Mouse (Mus musculus): Measurements from ENCODE around the gene Clpx. TPM values are rescaled to one million over a fixed set of nuclear protein-coding genes. Genes with fewer than 3 reads are reported as not detected.
A peak's percentile ranks its signal among the peaks of the same experiment; 100 is the strongest.

The Clpx gene
- polyA plus RNA-seq, 1 experiment from 2014 or later = 31.5 TPM

DNA sequence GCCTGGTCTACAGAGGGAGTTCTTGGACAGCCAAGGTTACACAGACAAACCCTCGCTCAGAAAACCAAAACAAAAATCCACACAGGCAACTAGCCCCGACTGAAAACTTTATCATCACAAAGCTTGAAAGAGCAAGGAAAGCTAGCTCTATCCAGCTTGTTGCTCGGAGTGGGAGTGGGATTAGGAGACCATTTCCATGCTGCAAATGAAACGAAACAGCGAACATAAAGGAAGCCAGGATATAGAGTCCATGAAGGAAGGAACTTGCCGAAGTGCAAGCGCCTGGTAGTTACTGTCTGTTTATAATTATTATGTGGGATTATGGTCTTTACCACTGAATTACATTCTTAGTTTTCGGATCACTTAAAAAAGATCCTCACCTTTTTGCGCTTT, 484 bp upstream of the Clpx start:
- Histone ChIP-seq H3K27ac (peak overlapping the region; percentile 83), H3K27me3 (no peaks in the 10 kb centered on the region), H3K4me1 (replicated peaks) (peaks cover 34% of the 10 kb centered on the region), H3K9ac (peak overlapping the region; percentile 80), H3K36me3 (peaks cover 10% of the 10 kb centered on the region), H3K4me2 (peak overlapping the region; percentile 78), H3K4me3 (replicated peaks) (peak overlapping the region; percentile 94), H3K9me3 (replicated peaks) (no peaks in the 10 kb centered on the region)
- ATAC-seq (ENCODE audit: low read depth) (no peak), DNase-seq (no peak)
- 1% methylated on average over 9 of the region's 9 CpGs for WGBS (ENCODE audit: insufficient replicate concordance)

DNA sequence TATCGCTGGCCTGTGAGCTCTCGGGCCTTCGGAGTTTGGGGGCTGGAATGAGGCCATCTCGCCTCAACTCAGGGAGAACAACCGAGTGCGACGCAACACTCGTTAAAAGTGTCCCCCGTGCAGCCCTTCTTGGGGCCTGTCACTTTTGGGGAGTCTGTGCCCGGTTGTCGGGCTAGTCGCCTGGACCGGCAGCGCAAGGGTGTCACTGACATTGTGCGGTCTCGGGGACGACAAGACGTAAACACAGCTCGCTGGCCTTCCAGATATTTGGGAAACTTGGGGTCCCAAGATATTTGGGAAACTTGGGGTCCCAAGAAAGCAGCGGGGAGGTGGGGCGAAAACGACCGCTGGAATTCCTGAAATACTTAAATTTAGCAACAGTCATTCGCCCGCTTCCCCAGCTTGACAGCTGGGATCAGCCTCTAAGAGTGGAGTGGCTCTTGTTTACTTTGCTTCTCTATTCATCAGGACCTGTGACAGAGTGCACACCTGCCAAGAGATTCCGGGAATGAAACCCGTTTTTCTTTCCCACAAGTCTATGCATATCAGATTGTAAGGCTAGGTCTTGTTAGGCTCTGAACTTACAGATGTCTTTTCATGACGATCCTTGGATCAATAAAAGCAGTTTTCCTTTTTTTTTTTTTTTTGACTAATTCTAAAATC, 787 bp downstream of the Clpx start:
- Histone ChIP-seq H3K4me1 (replicated peaks) (peaks cover 34% of the 10 kb centered on the region), H3K27ac (peak overlapping the region; percentile 88), H3K4me3 (replicated peaks) (peak overlapping the region; percentile 94), H3K9ac (peak overlapping the region; percentile 98), H3K27me3 (no peaks in the 10 kb centered on the region), H3K9me3 (replicated peaks) (no peaks in the 10 kb centered on the region), H3K36me3 (peaks cover 13% of the 10 kb centered on the region), H3K4me2 (peak overlapping the region; percentile 88)
- ATAC-seq (ENCODE audit: low read depth) (peak; percentile 10; the same call in 1 of the 2 replicates), DNase-seq (no peak)
- 3% methylated on average over 28 of the region's 28 CpGs for WGBS (ENCODE audit: insufficient replicate concordance)

DNA sequence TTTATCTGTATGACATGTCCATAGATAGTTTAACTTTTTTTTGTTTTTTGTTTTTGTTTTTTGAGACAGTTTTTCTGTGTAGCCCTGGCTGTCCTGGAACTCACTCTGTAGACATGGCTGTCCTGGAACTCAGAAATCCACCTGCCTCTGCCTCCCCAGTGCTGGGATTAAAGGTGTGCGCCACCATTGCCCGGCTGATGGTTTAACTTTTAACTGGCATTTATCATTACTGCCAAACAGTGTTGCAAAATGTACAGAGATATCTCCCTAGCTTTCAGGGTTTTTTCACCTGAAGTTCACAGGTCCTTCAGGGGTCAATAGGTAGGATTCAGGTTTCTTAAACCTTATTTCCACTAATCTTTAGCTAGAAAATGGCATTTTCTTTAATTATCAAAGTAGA, 3.0 kb downstream of the Clpx start:
- Histone ChIP-seq H3K27me3 (no peaks in the 10 kb centered on the region), H3K36me3 (peaks cover 31% of the 10 kb centered on the region), H3K4me1 (replicated peaks) (peaks cover 32% of the 10 kb centered on the region), H3K4me2 (no peak overlapping the region), H3K27ac (no peak overlapping the region), H3K4me3 (replicated peaks) (no peak overlapping the region), H3K9ac (no peak overlapping the region), H3K9me3 (replicated peaks) (no peaks in the 10 kb centered on the region)
- ATAC-seq (ENCODE audit: low read depth) (no peak), DNase-seq (no peak)
- WGBS (ENCODE audit: insufficient replicate concordance) = 91% methylated on average over 2 of the region's 2 CpGs

DNA sequence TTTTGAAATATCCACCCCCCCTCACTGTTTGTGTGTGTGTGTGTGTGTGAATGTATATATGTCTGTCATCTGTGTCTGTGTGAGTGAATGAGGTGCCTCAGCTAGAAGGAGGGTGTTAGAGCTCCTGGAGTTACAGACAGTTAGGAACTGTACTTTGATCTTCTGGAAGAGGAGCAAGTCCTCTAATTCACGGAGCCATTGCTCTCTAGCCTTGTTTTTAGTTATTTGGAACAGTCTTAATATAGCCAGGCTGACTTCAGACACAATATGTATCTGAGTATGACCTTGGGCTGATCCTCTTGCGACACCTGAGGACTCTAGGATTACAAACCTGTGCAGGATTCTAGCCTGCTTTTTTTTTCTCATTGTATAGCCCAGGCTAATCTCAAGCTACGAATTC, 4.7 kb downstream of the Clpx start:
- DNase-seq (no peak), ATAC-seq (ENCODE audit: low read depth) (no peak)
- no peaks in the 10 kb centered on the region for H3K27me3 ChIP-seq
- no peaks in the 10 kb centered on the region for H3K9me3 ChIP-seq (replicated peaks)
- peaks cover 21% of the 10 kb centered on the region for H3K4me1 ChIP-seq (replicated peaks)
- H3K4me2 ChIP-seq = no peak overlapping the region
- no peak overlapping the region for H3K4me3 ChIP-seq (replicated peaks)
- H3K27ac ChIP-seq = no peak overlapping the region
- WGBS (ENCODE audit: insufficient replicate concordance) = 77% methylated on average over 3 of the region's 3 CpGs
- H3K36me3 ChIP-seq = peaks cover 48% of the 10 kb centered on the region
- no peak overlapping the region for H3K9ac ChIP-seq

DNA sequence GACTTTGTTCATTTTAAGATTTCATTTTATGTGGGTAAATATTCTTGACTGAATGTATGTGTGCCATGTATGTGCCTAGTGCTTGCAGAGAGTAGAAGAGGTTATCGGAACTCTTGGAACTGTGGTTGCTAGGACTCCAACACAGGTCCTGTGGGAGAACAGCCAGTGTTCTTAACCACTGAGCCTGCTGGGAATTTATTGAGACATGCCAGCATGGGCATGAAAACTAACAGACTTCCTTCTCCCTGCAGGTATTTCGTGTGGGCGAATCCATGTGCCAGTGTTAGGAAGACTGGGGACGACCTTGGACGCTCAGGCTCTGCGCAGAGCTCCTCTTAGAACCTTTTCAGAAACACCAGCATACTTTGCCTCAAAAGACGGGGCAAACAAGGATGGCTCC, 5.6 kb downstream of the Clpx start:
- Histone ChIP-seq H3K4me3 (replicated peaks) (no peak overlapping the region), H3K9ac (no peak overlapping the region), H3K36me3 (peaks cover 54% of the 10 kb centered on the region), H3K27ac (no peak overlapping the region), H3K4me2 (no peak overlapping the region), H3K4me1 (replicated peaks) (peaks cover 21% of the 10 kb centered on the region), H3K27me3 (no peaks in the 10 kb centered on the region), H3K9me3 (replicated peaks) (no peaks in the 10 kb centered on the region)
- DNase-seq (no peak), ATAC-seq (ENCODE audit: low read depth) (no peak)
- WGBS (ENCODE audit: insufficient replicate concordance) = 92% methylated on average over 7 of the region's 7 CpGs

DNA sequence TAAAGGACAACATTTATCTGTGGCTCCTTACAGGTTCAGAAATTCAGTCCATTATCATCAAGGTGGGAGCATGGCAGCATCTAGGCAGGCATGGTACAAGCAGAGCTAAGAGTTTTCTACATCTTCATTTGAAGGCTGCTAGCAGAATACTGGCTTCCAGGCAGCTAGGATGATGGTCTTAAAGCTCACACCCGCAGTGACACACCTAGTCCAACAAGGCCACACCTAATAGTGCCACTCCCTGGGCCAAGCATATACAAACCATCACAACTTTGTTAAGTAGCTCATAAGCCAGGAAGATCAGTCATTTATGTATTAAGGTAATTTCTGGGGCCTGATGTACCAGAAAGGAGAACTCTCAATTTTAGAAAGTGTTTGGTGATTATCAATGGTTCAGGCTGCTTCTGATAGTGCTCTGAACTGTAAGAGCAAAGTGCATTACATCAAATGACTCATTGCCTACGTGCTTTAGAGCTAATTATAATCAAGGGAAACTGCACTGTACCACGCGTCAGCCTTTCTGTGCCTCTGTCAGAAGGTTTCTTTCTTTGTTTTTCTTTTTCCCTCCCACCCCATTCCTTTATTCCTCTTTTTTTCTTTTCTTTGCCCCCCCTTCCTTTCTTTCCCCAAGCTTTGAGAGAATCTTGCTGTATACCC, 8.4 kb downstream of the Clpx start:
- Histone ChIP-seq H3K9ac (no peak overlapping the region), H3K4me3 (replicated peaks) (no peak overlapping the region), H3K36me3 (peaks cover 71% of the 10 kb centered on the region), H3K27ac (no peak overlapping the region), H3K4me2 (no peak overlapping the region), H3K9me3 (replicated peaks) (no peaks in the 10 kb centered on the region), H3K4me1 (replicated peaks) (peaks cover 4% of the 10 kb centered on the region; the same call in 1 of the 2 replicates), H3K27me3 (no peaks in the 10 kb centered on the region)
- ATAC-seq (ENCODE audit: low read depth) = no peak
- 89% methylated on average over 4 of the region's 4 CpGs for WGBS (ENCODE audit: insufficient replicate concordance)
- no peak for DNase-seq

DNA sequence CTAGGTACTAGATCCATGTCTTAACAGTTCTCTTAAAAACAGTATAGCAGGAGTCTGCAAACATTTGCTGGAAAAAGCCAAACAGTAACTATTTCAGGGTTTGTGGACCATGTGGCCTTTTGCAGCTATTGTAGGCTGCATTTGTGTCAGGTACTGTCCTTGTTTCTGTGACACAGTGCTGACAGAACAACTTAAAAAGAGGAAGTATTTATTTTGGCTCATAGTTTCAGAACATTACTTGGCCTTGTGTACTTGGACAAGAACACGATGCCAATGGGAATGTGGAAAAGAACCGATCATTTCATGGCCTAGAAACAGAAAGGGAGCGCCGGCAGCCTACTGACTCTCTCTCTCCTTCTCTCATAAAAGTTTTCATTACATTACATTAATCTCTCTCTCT, 9.5 kb downstream of the Clpx start:
- Histone ChIP-seq H3K4me1 (replicated peaks) (peaks cover 4% of the 10 kb centered on the region; the same call in 1 of the 2 replicates), H3K27me3 (no peaks in the 10 kb centered on the region), H3K9ac (no peak overlapping the region), H3K36me3 (peaks cover 78% of the 10 kb centered on the region), H3K4me2 (no peak overlapping the region), H3K4me3 (replicated peaks) (no peak overlapping the region), H3K9me3 (replicated peaks) (no peaks in the 10 kb centered on the region), H3K27ac (no peak overlapping the region)
- ATAC-seq (ENCODE audit: low read depth) = no peak
- WGBS (ENCODE audit: insufficient replicate concordance) = 91% methylated on average over 4 of the region's 4 CpGs
- no peak for DNase-seq

DNA sequence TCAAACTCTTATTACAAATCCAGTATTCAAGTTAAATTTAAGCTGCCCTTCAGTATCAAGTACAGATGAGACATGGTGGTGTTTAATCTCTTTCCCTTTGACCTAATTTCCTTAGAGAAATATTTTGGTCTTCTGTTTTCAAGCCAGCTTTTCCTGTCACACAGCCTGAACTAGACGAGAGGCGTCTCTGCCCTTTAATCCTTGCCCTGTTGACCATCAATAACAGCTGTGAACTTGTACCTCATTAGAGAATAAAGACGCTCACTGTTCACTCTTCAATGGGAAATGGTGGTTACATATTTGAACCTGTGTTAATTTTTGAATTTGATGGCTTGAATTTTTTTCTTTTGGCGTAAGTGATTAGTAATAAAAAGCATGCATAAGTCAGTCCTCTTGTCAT, 10.2 kb downstream of the Clpx start:
- DNase-seq = no peak
- Histone ChIP-seq H3K27ac (no peak overlapping the region), H3K9ac (no peak overlapping the region), H3K36me3 (peaks cover 82% of the 10 kb centered on the region), H3K9me3 (replicated peaks) (no peaks in the 10 kb centered on the region), H3K27me3 (no peaks in the 10 kb centered on the region), H3K4me2 (no peak overlapping the region), H3K4me1 (replicated peaks) (peaks cover 4% of the 10 kb centered on the region; the same call in 1 of the 2 replicates), H3K4me3 (replicated peaks) (no peak overlapping the region)
- no peak for ATAC-seq (ENCODE audit: low read depth)
- 77% methylated on average over 4 of the region's 4 CpGs for WGBS (ENCODE audit: insufficient replicate concordance)

DNA sequence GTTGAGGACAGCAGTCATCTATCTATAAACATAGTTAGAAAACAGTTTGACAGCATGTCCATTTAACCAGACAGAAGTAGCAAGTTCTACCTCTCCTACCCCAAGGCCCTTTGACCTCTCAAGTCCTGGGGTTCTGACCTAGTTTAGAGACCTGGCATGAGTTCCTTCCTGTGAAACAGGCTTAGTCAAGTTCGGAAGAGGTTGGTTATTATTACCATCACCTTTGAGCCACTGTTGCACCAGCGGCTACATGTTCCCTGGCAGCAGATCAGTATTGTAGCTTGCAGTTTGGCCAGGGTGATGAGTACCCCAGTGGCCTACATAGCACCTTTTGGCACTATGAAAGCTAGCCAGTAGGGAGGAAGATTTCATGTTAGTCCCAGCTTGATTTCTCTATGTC, 12.6 kb downstream of the Clpx start:
- Histone ChIP-seq H3K4me1 (replicated peaks) (peaks cover 4% of the 10 kb centered on the region; the same call in 1 of the 2 replicates), H3K36me3 (peaks cover 76% of the 10 kb centered on the region), H3K27ac (no peak overlapping the region), H3K9me3 (replicated peaks) (no peaks in the 10 kb centered on the region), H3K27me3 (no peaks in the 10 kb centered on the region), H3K4me3 (replicated peaks) (no peak overlapping the region), H3K9ac (no peak overlapping the region), H3K4me2 (no peak overlapping the region)
- no peak for DNase-seq
- ATAC-seq (ENCODE audit: low read depth) = no peak
- WGBS (ENCODE audit: insufficient replicate concordance) = 91% methylated on average over 2 of the region's 2 CpGs

DNA sequence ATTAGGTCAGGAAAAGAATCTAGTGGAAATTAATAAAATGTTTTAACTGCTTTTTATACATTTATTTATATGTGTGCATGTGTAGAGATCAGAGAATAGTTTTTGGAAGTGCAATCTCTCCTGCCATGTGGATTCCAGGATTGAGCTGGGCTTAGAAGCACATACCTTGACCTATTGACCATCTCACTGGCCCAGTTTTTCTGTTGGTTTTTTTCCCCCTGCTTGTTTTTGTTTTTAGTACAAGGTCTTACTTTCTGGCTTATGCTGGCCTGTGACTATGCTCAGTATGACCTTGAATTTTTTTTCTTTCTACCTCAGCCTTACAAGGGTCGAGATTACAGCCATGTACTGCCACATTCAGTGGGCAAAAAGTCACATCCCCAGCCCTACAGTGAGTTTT, 14.0 kb downstream of the Clpx start:
- H3K4me3 ChIP-seq (replicated peaks) = no peak overlapping the region
- H3K9me3 ChIP-seq (replicated peaks) = no peaks in the 10 kb centered on the region
- no peak for ATAC-seq (ENCODE audit: low read depth)
- H3K4me1 ChIP-seq (replicated peaks) = no peaks in the 10 kb centered on the region
- no peaks in the 10 kb centered on the region for H3K27me3 ChIP-seq
- no peak overlapping the region for H3K27ac ChIP-seq
- H3K36me3 ChIP-seq = peaks cover 76% of the 10 kb centered on the region
- H3K9ac ChIP-seq = no peak overlapping the region
- H3K4me2 ChIP-seq = no peak overlapping the region
- DNase-seq = no peak
- 50% methylated on average over 1 of the region's 1 CpGs for WGBS (ENCODE audit: insufficient replicate concordance)

DNA sequence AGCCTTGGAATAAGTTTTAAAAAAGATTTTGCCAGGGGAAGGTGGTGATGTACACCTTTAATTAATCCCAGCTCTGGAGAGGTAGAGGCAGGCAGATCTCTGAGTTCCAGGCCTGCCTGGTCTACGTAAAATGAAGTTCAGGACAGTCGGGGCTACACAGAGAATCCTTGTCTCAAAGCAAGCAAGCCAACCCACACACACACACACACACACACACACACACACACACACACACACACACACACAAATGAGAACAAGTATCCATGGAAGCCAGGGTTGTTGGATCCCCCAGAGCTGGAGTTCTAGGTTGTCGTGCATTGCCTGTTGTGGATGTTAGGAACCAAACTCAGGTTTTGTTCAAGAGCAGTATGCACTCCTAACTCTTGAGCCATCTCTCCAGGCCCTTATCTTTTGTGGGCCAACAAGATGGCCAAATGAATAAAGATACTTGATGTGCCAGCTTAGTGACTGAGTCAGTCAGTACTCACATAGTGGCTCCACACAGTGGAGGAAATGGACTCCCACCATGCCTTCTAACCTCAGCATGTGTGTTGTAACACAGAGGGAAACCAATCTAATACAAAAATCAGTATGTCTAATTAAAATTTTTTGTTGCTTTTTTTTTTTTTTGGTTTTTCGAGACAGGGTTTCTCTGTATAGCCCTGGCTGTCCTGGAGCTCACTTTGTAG, 18.8 kb downstream of the Clpx start:
- no peak overlapping the region for H3K9ac ChIP-seq
- peak; percentile 29; the same call in 1 of the 2 replicates for ATAC-seq (ENCODE audit: low read depth)
- no peak overlapping the region for H3K4me2 ChIP-seq
- no peak overlapping the region for H3K4me3 ChIP-seq (replicated peaks)
- no peak for DNase-seq
- WGBS (ENCODE audit: insufficient replicate concordance) = 84% methylated on average over 4 of the region's 4 CpGs
- no peaks in the 10 kb centered on the region for H3K9me3 ChIP-seq (replicated peaks)
- H3K27ac ChIP-seq = no peak overlapping the region
- no peaks in the 10 kb centered on the region for H3K4me1 ChIP-seq (replicated peaks)
- H3K27me3 ChIP-seq = no peaks in the 10 kb centered on the region
- H3K36me3 ChIP-seq = peaks cover 63% of the 10 kb centered on the region

Data from liver, embryonic 13.5 days (tissue).